In the genomic region with DNA sequence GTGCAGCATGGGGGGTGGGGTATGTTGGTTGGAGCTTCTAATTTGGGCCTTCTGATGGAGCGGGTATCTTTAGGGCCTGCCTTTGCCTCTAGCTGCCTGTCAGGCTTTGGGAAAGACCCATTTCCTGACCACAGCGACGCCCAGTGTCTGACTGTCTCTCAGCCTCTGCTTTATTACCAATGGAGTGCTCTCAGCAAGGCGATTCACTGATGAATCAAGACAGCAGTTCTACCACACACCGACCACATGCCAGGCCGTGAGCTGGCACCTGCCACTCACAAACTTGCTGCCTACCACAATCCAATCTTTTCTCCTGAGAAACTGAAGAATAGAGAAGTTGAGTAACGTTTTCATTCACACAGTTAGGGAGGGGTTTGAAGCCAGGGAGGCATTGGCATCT, we compare ENCODE assay signal across 9 mouse cellular contexts.
"Had no signal": no experiment of that assay in that cellular context is flagged by ENCODE, and none has a peak within 500 bp of the region (broad histone marks: within the 10 kb centered on the region; RNA-seq: fewer than 3 reads in every experiment).

No protein-coding gene starts in this region.

- DNase-seq: kidney, postnatal 14 days; layer of hippocampus, adult 9-11 months; liver; liver, embryonic 13.5 days; liver, postnatal 0 days; lung, postnatal 14 days; midbrain, embryonic 14.5 days; thymus, adult 18-20 months; thymus, postnatal 14 days had no signal

- ATAC-seq: liver, postnatal 0 days had no signal
